Mouse (Mus musculus) inflammation-experienced regulatory T-cells, adult 16 weeks (primary cell): ENCODE results near the gene Vmn2r79. TPM values are rescaled to one million over a fixed set of nuclear protein-coding genes. Genes with fewer than 3 reads are reported as not detected.

Experiments used
- polyA plus RNA-seq: library from polyadenylated mRNA; unstranded; fragments of 100-300 nt; shearing (Covaris generic); gene quantifications from one replicate; pipeline ENCODE4 v1.2.1, GENCODE M21; 2017

Gene Vmn2r79
- polyA plus RNA-seq: 0.04 TPM

DNA sequence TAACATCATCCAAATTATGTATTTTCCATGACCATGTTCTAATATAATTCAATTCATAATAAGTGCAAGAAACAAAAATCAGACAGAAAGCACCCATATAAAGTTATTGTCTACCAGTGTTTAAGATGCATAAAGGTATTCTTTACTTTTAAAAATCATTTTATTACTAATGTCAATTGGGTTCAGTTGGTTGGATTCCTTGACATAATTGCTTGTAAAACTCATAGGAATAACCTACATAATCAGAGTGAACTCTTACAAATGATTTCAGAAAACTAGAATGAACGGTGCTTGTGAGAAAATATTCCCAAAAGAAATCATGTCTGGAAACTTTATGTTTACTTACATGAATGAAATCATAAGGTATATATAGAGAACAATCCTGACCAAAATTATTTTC, at the start of gene Vmn2r79:
Gene Vmn2r79, plus strand, starts transcription at position 301 of the 400 bp plus-strand sequence.

Other genes with a start within 250 kb of the Vmn2r79 start
- not detected for gene Folh1, start 220.2 kb upstream of the Vmn2r79 start, polyA plus RNA-seq
- 0.09 TPM for gene Vmn2r77, start 201.1 kb upstream of the Vmn2r79 start, polyA plus RNA-seq
- 0.05 TPM for gene Vmn2r78, start 81.0 kb upstream of the Vmn2r79 start, polyA plus RNA-seq
- not detected for gene Nox4, start 250.0 kb downstream of the Vmn2r79 start, polyA plus RNA-seq